Mouse (Mus musculus): ENCODE results near the gene Anxa11. TPM values are rescaled to one million over a fixed set of nuclear protein-coding genes. Genes with fewer than 3 reads are reported as not detected.
A peak's percentile ranks its signal among the peaks of the same experiment; 100 is the strongest.

Anxa11 gene
- polyA plus RNA-seq, 1 experiment from 2014 or later, result 29.4 TPM

DNA sequence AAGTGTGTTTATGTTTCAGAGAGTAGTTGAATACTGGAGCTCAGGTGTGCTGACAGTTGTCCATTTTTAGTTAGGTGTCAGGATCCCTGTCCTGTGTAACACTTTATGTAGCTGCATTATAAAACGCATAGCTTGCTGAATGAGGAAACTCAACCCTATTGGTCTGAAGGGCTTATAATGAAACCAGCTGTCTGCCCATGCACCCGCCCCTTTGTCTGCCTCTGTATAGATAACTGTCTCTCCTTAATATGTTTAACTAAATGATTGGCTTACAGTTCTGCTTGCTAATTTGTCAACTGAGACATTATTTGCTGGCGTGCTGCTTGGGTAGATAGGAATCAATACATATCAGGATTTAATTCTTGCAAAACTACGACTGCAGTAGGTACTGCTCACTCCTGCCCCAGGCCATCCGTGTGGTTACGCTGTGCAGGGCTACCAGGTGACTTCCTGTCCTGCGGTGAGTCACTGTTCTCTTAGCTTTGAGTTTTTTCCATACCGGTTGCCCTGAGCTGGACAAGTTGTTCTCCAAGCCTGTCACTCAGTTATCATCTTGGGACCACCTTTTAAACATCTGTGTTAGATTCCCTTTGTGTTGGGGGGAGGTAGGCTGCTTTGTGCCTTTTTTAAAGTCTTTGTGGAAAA, 13.4 kb downstream of the Anxa11 start:
- Histone ChIP-seq H3K4me1 (peaks cover 13% of the 10 kb centered on the region; the same call in 1 of the 2 replicates), H3K9me3 (replicated peaks) (no peaks in the 10 kb centered on the region), H3K36me3 (no peaks in the 10 kb centered on the region), H3K27me3 (no peaks in the 10 kb centered on the region), H3K27ac (replicated peaks) (no peak overlapping the region), H3K4me3 (replicated peaks) (no peak overlapping the region), H3K4me2 (replicated peaks) (no peak overlapping the region), H3K9ac (no peak overlapping the region)
- WGBS, result 33% methylated on average over 8 of the region's 8 CpGs
- ATAC-seq (ENCODE audit: insufficient number of reproducible peaks, low FRiP score, low TSS enrichment, low read depth), result no peak

DNA sequence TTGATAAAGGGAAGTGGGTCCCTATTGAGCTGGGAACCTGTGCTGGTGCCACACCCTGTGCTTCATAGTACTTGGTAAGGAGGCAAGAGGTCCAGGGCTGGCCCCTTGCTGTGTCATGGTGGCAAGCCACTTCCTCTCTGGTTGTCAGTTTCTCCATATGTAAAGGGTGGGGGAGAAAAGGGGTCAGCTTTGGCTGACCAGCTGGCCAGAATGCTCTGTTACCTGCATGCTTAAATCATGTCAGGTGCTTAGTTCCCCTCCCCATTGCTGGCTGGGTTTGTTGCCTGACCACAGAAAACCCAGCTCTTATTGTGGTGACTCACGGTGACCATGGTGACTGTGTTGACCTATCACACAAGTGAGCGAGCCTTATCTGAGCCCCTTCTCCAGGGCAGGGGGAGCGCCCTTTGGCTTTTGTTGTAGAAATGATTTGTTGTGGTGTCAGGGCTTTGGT, 15.2 kb downstream of the Anxa11 start:
- WGBS, result 88% methylated on average over 3 of the region's 3 CpGs
- Histone ChIP-seq H3K9me3 (replicated peaks) (no peaks in the 10 kb centered on the region), H3K27ac (replicated peaks) (no peak overlapping the region), H3K4me2 (replicated peaks) (no peak overlapping the region), H3K36me3 (no peaks in the 10 kb centered on the region), H3K4me1 (peaks cover 13% of the 10 kb centered on the region; the same call in 1 of the 2 replicates), H3K27me3 (no peaks in the 10 kb centered on the region), H3K9ac (no peak overlapping the region), H3K4me3 (replicated peaks) (no peak overlapping the region)
- ATAC-seq (ENCODE audit: insufficient number of reproducible peaks, low FRiP score, low TSS enrichment, low read depth), result no peak

DNA sequence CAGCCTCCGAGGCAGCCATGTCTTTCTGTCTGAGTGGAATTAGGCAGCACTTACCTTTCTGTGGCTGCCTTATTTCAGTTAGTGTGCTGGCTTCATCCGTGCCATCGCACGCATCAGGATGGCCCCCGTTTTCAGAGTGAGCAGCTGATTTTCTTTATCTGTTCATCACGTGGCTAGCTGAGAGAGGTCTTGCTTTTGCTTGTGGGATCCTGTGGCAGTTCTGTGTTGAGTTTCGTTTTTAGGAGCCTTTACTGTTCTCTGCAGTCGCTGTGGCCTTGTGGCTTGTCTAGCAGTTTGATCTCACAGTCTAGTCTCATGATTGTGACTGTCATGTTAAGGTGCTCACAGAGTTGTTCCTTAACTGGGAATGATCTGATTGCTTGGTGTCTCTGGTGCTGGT, 16.0 kb downstream of the Anxa11 start:
- no peak overlapping the region for H3K4me3 ChIP-seq (replicated peaks)

DNA sequence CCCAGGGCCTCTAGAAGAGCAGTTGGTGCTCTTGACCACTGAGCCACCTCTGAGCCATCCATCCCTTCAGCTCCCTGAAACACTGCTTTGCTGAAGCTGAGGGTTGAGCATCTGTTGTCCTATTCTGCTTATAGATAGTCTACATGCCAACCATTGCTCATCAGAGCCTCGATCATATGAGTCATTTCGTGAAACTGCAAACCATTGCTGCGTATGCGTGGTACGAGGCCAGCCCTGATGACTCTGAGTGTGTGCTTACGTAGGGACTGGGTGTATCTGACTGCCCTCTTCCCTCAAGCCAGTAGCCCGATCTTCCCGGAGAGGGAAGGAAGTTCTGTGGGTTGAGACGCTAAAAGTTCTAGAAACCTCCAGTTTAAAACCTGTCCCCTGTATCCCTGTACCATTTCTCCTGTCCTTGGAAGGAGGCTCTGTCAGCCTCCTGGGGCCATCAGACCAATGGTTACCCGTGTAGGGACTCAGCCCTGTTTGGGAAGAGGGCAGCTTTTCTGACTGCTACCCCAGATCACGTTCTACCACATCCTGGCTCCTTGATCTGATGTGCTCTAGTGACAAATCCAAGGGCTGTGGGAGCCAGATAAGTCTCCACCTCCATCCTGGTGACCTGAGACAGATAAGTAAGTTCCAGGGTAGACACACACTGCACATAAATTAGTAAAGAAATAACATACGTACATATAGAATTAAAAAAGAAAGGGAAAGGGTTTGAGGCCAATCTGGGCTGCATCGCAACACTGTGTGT, 20.0 kb downstream of the Anxa11 start:
- 86% methylated on average over 13 of the region's 13 CpGs for whole genome bisulfite sequencing
- Histone ChIP-seq H3K27me3 (no peaks in the 10 kb centered on the region), H3K9me3 (replicated peaks) (no peaks in the 10 kb centered on the region), H3K4me3 (replicated peaks) (no peak overlapping the region), H3K4me2 (replicated peaks) (no peak overlapping the region), H3K27ac (replicated peaks) (no peak overlapping the region), H3K9ac (no peak overlapping the region), H3K4me1 (0 out of 2 replicates have a peak, but pooled peaks cover 3% of the 10 kb centered on the region), H3K36me3 (no peaks in the 10 kb centered on the region)
- ATAC-seq (ENCODE audit: insufficient number of reproducible peaks, low FRiP score, low TSS enrichment, low read depth), result no peak

More for the DNA sequence above, 16.0 kb downstream of the Anxa11 start:
- 80% methylated on average over 8 of the region's 8 CpGs for WGBS
- no peak overlapping the region for H3K27ac ChIP-seq (replicated peaks)
- H3K36me3 ChIP-seq, result no peaks in the 10 kb centered on the region
- no peak overlapping the region for H3K9ac ChIP-seq
- H3K4me2 ChIP-seq (replicated peaks), result no peak overlapping the region
- no peaks in the 10 kb centered on the region for H3K27me3 ChIP-seq
- 0 out of 2 replicates have a peak, but pooled peaks cover 9% of the 10 kb centered on the region for H3K4me1 ChIP-seq
- H3K9me3 ChIP-seq (replicated peaks), result no peaks in the 10 kb centered on the region
- no peak for ATAC-seq (ENCODE audit: insufficient number of reproducible peaks, low FRiP score, low TSS enrichment, low read depth)

DNA sequence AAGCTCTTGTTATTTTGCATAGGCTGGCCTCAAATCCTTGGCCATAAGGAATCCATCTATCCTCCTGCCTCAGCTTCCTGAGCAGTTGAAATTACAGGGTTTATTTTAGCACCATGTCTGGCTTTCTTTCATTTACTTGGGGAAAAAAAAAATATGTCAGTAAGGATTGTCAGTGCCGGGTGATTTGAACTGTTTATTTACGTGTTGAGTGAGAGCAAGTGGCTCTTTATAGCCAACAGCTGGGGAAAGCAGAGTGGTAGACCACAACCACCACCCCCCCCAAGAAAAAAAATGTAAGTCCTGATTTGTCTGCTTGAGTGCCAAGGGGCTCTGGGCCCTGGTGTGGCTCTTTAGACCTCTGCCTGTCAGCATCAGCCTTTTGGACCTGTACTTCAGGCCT, 21.8 kb downstream of the Anxa11 start:
- 64% methylated on average over 2 of the region's 2 CpGs for WGBS
- ATAC-seq (ENCODE audit: insufficient number of reproducible peaks, low FRiP score, low TSS enrichment, low read depth), result no peak

DNA sequence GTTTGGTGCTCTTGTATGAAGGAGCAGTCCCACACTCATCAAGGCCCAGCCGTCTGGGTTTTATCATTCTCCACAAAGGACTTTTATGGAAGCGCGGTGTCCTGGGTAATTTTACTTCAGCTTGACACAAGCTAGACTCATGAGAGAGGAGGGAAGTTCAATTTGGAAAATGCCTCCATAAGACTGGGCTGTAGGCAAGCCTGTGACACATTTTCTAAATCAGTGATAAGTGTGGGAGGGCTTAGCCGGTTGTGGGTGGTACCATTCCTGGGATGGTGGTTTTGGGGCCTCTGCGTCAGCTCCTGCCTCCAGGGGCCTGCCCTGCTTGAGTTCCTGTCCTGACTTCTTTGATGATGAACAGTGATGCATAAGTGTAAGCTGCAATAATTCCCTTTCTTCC, 23.3 kb downstream of the Anxa11 start:
- 73% methylated on average over 5 of the region's 5 CpGs for whole genome bisulfite sequencing
- Histone ChIP-seq H3K27ac (replicated peaks) (no peak overlapping the region), H3K9me3 (replicated peaks) (no peaks in the 10 kb centered on the region), H3K4me3 (replicated peaks) (no peak overlapping the region), H3K9ac (no peak overlapping the region), H3K27me3 (no peaks in the 10 kb centered on the region), H3K36me3 (no peaks in the 10 kb centered on the region), H3K4me2 (replicated peaks) (no peak overlapping the region), H3K4me1 (peaks cover 9% of the 10 kb centered on the region; the same call in 1 of the 2 replicates)
- no peak for ATAC-seq (ENCODE audit: insufficient number of reproducible peaks, low FRiP score, low TSS enrichment, low read depth)

More for the DNA sequence above, 21.8 kb downstream of the Anxa11 start:
- Histone ChIP-seq H3K27ac (replicated peaks) (no peak overlapping the region), H3K9me3 (replicated peaks) (no peaks in the 10 kb centered on the region), H3K27me3 (no peaks in the 10 kb centered on the region), H3K4me1 (0 out of 2 replicates have a peak, but pooled peaks cover 3% of the 10 kb centered on the region), H3K9ac (no peak overlapping the region), H3K4me3 (replicated peaks) (no peak overlapping the region), H3K36me3 (no peaks in the 10 kb centered on the region), H3K4me2 (replicated peaks) (no peak overlapping the region)

DNA sequence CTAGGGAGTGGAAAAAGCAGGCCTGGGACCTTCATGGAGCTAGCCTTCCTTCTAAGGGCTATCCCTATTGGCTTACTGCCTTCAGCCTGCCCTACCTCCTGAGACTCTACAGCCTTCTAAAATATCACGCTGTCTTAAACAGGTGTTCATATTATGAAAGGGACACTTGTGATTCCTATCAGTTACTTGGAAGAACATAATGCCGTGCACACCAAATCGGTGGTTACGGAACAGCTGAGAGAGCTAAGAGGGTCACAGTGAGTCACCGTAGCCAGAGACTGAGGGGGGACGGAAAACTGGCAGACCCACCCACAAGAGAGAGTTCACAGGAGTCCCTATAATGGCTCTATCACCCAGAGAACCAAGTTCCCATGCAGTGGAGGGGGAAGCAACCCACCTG, 24.4 kb downstream of the Anxa11 start:
- no peaks in the 10 kb centered on the region for H3K36me3 ChIP-seq
- no peaks in the 10 kb centered on the region for H3K27me3 ChIP-seq
- WGBS, result 83% methylated on average over 6 of the region's 6 CpGs
- no peak overlapping the region for H3K4me3 ChIP-seq (replicated peaks)
- no peaks in the 10 kb centered on the region for H3K9me3 ChIP-seq (replicated peaks)
- 0 out of 2 replicates have a peak, but pooled peaks have one; percentile 9 for ATAC-seq (ENCODE audit: insufficient number of reproducible peaks, low FRiP score, low TSS enrichment, low read depth)
- H3K9ac ChIP-seq, result no peak overlapping the region
- H3K4me1 ChIP-seq, result peaks cover 9% of the 10 kb centered on the region; the same call in 1 of the 2 replicates
- 0 out of 2 replicates have a peak overlapping the region, but pooled peaks have one; percentile 3 for H3K27ac ChIP-seq (replicated peaks)
- no peak overlapping the region for H3K4me2 ChIP-seq (replicated peaks)

DNA sequence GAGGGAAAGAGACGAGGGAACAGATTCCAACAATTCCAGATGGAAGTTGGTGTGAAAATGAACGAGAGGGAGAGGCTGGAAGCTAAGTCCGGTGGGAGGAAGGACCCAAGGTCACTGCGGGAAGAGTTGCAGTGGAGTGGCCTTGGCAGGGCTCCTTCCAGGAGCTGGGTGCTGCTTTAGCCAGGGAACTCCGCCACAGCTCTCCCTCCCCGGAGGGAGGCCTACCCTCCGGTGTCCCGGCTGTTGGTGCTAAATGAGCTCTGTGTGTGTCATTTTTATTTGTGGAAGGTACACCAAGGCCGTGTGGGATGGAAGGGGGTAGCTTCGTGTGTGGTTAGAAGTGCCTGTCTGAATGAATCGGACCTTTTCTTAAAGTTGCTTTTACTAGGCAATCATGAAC, 24.9 kb downstream of the Anxa11 start:
- Histone ChIP-seq H3K9me3 (replicated peaks) (no peaks in the 10 kb centered on the region), H3K4me2 (replicated peaks) (no peak overlapping the region), H3K4me1 (peaks cover 9% of the 10 kb centered on the region; the same call in 1 of the 2 replicates), H3K9ac (no peak overlapping the region), H3K4me3 (replicated peaks) (no peak overlapping the region), H3K36me3 (no peaks in the 10 kb centered on the region), H3K27ac (replicated peaks) (0 out of 2 replicates have a peak overlapping the region, but pooled peaks have one; percentile 3), H3K27me3 (no peaks in the 10 kb centered on the region)
- no peak for ATAC-seq (ENCODE audit: insufficient number of reproducible peaks, low FRiP score, low TSS enrichment, low read depth)
- 65% methylated on average over 11 of the region's 11 CpGs for WGBS

DNA sequence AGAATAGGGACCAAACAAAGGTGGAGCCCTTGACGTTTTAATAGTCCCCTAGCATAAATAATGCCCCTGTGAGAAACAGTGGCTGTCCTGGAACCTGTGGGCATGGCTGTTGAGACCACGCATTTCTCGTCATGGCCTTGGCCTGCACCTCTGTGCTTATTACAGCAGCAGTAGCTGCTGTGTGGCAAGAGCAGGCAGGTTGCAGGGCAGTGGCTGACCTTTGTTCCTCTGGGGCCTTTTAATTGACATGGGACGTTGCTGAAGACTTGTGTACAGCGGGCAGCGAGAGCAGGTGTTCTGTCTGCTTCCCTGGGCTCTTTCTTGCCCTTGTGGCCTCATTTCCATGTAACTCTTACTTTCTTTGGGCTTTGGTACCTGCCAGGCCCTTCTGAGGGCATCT, 25.9 kb downstream of the Anxa11 start:
- Histone ChIP-seq H3K27me3 (no peaks in the 10 kb centered on the region), H3K9me3 (replicated peaks) (no peaks in the 10 kb centered on the region), H3K4me3 (replicated peaks) (no peak overlapping the region), H3K9ac (no peak overlapping the region), H3K4me1 (peaks cover 19% of the 10 kb centered on the region), H3K4me2 (replicated peaks) (no peak overlapping the region), H3K36me3 (no peaks in the 10 kb centered on the region), H3K27ac (replicated peaks) (no peak overlapping the region)
- 61% methylated on average over 6 of the region's 6 CpGs for WGBS
- no peak for ATAC-seq (ENCODE audit: insufficient number of reproducible peaks, low FRiP score, low TSS enrichment, low read depth)

DNA sequence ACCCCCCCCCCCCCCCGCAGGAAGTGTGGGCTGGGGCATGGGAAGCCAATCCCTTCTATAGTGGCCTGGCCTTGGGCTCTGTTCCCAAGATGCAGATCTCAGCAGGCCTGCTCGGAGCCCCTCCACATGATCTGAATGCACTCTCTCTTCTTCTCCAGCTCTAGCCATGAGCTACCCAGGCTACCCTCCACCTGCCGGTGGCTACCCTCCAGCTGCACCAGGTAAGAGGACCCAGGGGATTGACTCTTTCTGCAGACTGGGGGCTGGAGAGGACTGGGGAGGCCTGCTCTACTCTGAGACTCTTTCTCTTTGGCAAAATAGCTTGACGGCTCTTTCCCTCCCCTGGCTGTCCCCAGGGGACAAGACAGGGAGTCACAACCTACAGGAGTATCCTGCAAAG, 26.8 kb downstream of the Anxa11 start:
- ATAC-seq (ENCODE audit: insufficient number of reproducible peaks, low FRiP score, low TSS enrichment, low read depth), result no peak
- Histone ChIP-seq H3K36me3 (no peaks in the 10 kb centered on the region), H3K4me2 (replicated peaks) (no peak overlapping the region), H3K4me1 (peaks cover 28% of the 10 kb centered on the region), H3K9me3 (replicated peaks) (no peaks in the 10 kb centered on the region), H3K27me3 (no peaks in the 10 kb centered on the region), H3K27ac (replicated peaks) (no peak overlapping the region), H3K4me3 (replicated peaks) (no peak overlapping the region), H3K9ac (no peak overlapping the region)
- WGBS, result 69% methylated on average over 3 of the region's 4 CpGs

DNA sequence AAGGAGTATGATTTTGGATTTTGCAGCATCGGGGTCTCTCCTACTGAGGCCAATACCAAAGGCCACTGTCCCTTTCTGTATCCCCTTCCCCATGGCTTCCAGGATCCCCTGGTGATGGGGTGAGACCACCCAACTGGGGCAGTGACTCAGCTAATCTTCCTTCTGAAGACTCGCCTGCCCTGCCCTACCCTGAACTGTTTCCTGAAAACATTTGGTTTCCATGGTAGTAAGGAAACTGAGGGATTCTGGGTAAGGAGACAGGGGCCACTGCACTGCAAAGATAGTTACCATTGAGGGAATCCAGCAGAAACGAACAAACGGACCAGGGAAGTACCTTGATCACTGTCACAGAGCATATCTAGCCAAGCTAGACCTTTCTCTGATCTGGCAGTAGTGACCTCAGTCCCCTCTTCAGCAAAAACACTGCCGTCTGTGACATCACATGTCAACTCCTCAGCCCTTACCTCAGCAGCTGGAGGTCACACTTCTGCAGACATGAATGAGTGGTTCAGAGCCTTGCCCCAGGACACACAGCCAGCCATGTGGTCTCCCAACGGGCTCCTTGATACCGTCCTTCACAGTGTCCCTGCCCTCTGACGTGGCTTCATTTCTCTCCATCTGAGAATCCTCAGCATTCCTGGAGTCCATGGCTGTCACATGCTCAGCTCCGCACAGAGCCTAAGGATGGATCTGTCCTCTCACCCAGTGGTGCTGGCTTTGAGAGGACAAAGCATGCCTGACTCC, 27.4 kb downstream of the Anxa11 start:
- WGBS, result 58% methylated on average over 9 of the region's 9 CpGs
- Histone ChIP-seq H3K4me3 (replicated peaks) (no peak overlapping the region), H3K9me3 (replicated peaks) (no peaks in the 10 kb centered on the region), H3K27me3 (no peaks in the 10 kb centered on the region), H3K27ac (replicated peaks) (no peak overlapping the region), H3K36me3 (no peaks in the 10 kb centered on the region), H3K9ac (no peak overlapping the region), H3K4me2 (replicated peaks) (no peak overlapping the region), H3K4me1 (peaks cover 28% of the 10 kb centered on the region)
- ATAC-seq (ENCODE audit: insufficient number of reproducible peaks, low FRiP score, low TSS enrichment, low read depth), result no peak
